11 mouse cellular contexts compared by ENCODE assay signal in the genomic region with DNA sequence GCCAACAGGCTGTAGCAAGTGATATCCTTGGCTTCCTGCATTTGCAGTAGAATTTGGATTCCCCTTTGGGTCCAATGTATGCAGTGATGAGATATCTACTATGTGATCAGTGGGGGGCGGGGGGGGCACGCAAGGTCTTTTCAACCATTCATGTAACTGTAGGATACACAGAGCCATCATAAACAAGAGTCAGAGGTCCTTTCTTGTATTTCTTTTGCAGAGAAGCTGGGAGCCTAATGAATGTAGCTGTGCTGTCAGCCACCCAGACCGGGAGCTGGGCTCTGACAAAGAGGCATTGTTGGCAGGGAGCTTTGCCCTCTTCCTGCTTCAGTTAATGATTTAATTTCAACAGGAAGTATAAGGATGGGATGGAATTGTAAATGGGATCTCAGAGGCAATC. TPM values are rescaled to one million over a fixed set of nuclear protein-coding genes. Genes with fewer than 3 reads are reported as not detected.
DNase-seq lines count a peak whose midpoint lies in the region; ATAC-seq and TF ChIP-seq lines count a peak whose summit lies in the region.
"Had no signal": no experiment of that assay in that cellular context is flagged by ENCODE, and none has a peak within 500 bp of the region (broad histone marks: within the 10 kb centered on the region; RNA-seq: fewer than 3 reads in every experiment).

No protein-coding gene starts in this region.

- H3K27me3 ChIP-seq in kidney, embryonic 16.5 days (ENCODE audit: insufficient read depth, low read length): no peaks in the 10 kb centered on the region
- H3K27me3 ChIP-seq in forebrain, embryonic 12.5 days: no peaks in the 10 kb centered on the region
- H3K27me3 ChIP-seq in limb, embryonic 10.5 days (ENCODE audit: low read depth, poor library complexity, severe bottlenecking): no peaks in the 10 kb centered on the region
- H3K27me3 ChIP-seq in neural tube, embryonic 15.5 days (replicated peaks): no peaks in the 10 kb centered on the region
- H3K27me3 ChIP-seq in kidney, adult 2 months (replicated peaks; ENCODE audit: control insufficient read depth, insufficient read depth, low read length): no peaks in the 10 kb centered on the region

- TF ChIP-seq CTCF in kidney, adult 2 months (conservative IDR thresholded peaks at IDR 0.05; ENCODE audit: insufficient read depth, insufficient read length, low read depth, low read length): no peak

- WGBS in kidney, embryonic 16.5 days: 38% methylated on average over 3 of the region's 3 CpGs
- WGBS in forebrain, embryonic 12.5 days: 17% methylated on average over 3 of the region's 3 CpGs
- 80% methylated on average over 3 of the region's 3 CpGs for WGBS in limb, embryonic 10.5 days
- 19% methylated on average over 3 of the region's 3 CpGs for WGBS in neural tube, embryonic 15.5 days
- WGBS in kidney, adult 2 months: 48% methylated on average over 3 of the region's 3 CpGs

- H3K9ac ChIP-seq in kidney, embryonic 16.5 days (replicated peaks; ENCODE audit: low read length): no peak overlapping the region
- H3K9ac ChIP-seq in forebrain, embryonic 12.5 days: no peak overlapping the region
- no peak overlapping the region for H3K9ac ChIP-seq in neural tube, embryonic 15.5 days (replicated peaks)
- H3K9ac ChIP-seq: liver, embryonic 14.5 days had no signal

- no peaks in the 10 kb centered on the region for H3K36me3 ChIP-seq in kidney, embryonic 16.5 days (ENCODE audit: insufficient read depth, low read length)
- no peaks in the 10 kb centered on the region for H3K36me3 ChIP-seq in forebrain, embryonic 12.5 days (replicated peaks)
- no peaks in the 10 kb centered on the region for H3K36me3 ChIP-seq in limb, embryonic 10.5 days
- H3K36me3 ChIP-seq in neural tube, embryonic 15.5 days: no peaks in the 10 kb centered on the region
- H3K36me3 ChIP-seq in kidney, adult 2 months (ENCODE audit: control insufficient read depth, insufficient read depth, low read length): no peaks in the 10 kb centered on the region

- intact Hi-C loops in gastrocnemius, postnatal 14 days (cut with DNase I; ENCODE audit: low total_unique reads): no loop called here

- H3K4me2 ChIP-seq in kidney, embryonic 16.5 days (replicated peaks; ENCODE audit: low read depth, low read length): no peak overlapping the region
- H3K4me2 ChIP-seq in forebrain, embryonic 12.5 days: 0 out of 2 replicates have a peak overlapping the region, but pooled peaks have one; percentile 1
- H3K4me2 ChIP-seq in neural tube, embryonic 15.5 days: no peak overlapping the region

- no peak for ATAC-seq in kidney, embryonic 16.5 days (ENCODE audit: low FRiP score, low TSS enrichment)
- peak; percentile 47; the same call in 1 of the 2 replicates for ATAC-seq in forebrain, embryonic 12.5 days (ENCODE audit: low FRiP score)
- ATAC-seq in neural tube, embryonic 15.5 days (ENCODE audit: low FRiP score): no peak

- no peaks in the 10 kb centered on the region for H3K9me3 ChIP-seq in kidney, embryonic 16.5 days (ENCODE audit: low read length)
- H3K9me3 ChIP-seq in forebrain, embryonic 12.5 days: no peaks in the 10 kb centered on the region
- H3K9me3 ChIP-seq in limb, embryonic 10.5 days (replicated peaks): no peaks in the 10 kb centered on the region
- no peaks in the 10 kb centered on the region for H3K9me3 ChIP-seq in neural tube, embryonic 15.5 days (replicated peaks)

- peak overlapping the region; percentile 68 for H3K27ac ChIP-seq in kidney, embryonic 16.5 days (ENCODE audit: low read length)
- H3K27ac ChIP-seq in forebrain, embryonic 12.5 days: peak overlapping the region; percentile 54; the same call in 1 of the 2 replicates
- peak overlapping the region; percentile 14; the same call in 1 of the 2 replicates for H3K27ac ChIP-seq in limb, embryonic 10.5 days
- H3K27ac ChIP-seq in neural tube, embryonic 15.5 days (replicated peaks): peak overlapping the region; percentile 46
- H3K27ac ChIP-seq in kidney, adult 2 months (ENCODE audit: insufficient read depth, low read depth, low read length): no peak overlapping the region
- H3K27ac ChIP-seq: liver, embryonic 14.5 days had no signal

- TF ChIP-seq POLR2A in kidney, adult 2 months (IDR thresholded peaks at IDR 0.05; ENCODE audit: low read depth, low read length): no peak

- H3K4me3 ChIP-seq in kidney, embryonic 16.5 days (ENCODE audit: low read length): no peak overlapping the region
- H3K4me3 ChIP-seq in forebrain, embryonic 12.5 days (replicated peaks): no peak overlapping the region
- no peak overlapping the region for H3K4me3 ChIP-seq in limb, embryonic 10.5 days
- no peak overlapping the region for H3K4me3 ChIP-seq in neural tube, embryonic 15.5 days (replicated peaks)
- no peak overlapping the region for H3K4me3 ChIP-seq in kidney, adult 2 months (ENCODE audit: insufficient read depth, low read depth, low read length)

- H3K4me1 ChIP-seq in kidney, embryonic 16.5 days (ENCODE audit: insufficient read depth, low read length): no peaks in the 10 kb centered on the region
- H3K4me1 ChIP-seq in forebrain, embryonic 12.5 days: peaks cover 18% of the 10 kb centered on the region
- peaks cover 10% of the 10 kb centered on the region for H3K4me1 ChIP-seq in limb, embryonic 10.5 days
- peaks cover 5% of the 10 kb centered on the region; the same call in 1 of the 2 replicates for H3K4me1 ChIP-seq in neural tube, embryonic 15.5 days
- H3K4me1 ChIP-seq in kidney, adult 2 months (ENCODE audit: control insufficient read depth, insufficient read depth, low read length): 0 out of 2 replicates have a peak, but pooled peaks cover 2% of the 10 kb centered on the region

- DNase-seq in kidney, adult 9 months: no peak
- no peak for DNase-seq in limb, embryonic 10.5 days (ENCODE audit: low spot score)
- no peak for DNase-seq in adipocyte (ENCODE audit: low spot score)
- no peak for DNase-seq in gastrocnemius, postnatal 14 days
- no peak for DNase-seq in kidney, adult 2 months
- DNase-seq: cerebellum, adult 11-12 months; kidney, postnatal 14 days had no signal

RNA-seq across cellular contexts. Expression of a gene that starts 52.7 kb away (rescaled TPM):
- 18.2 and 24.4 TPM in 2 replicates for polyA plus RNA-seq in kidney, embryonic 16.5 days (2015; fragmentation: Nextera tagmentation; extraction: Ambion mirVana)
- 56.0 and 57.9 TPM in 2 replicates for polyA plus RNA-seq in forebrain, embryonic 12.5 days (2016; fragmentation: Nextera tagmentation; extraction: Ambion mirVana)
- 30.7 and 37.3 TPM in 2 replicates for polyA plus RNA-seq in limb, embryonic 10.5 days (2016; fragmentation: Nextera tagmentation; extraction: Ambion mirVana)
- 34.6 and 38.2 TPM in 2 replicates for polyA plus RNA-seq in neural tube, embryonic 15.5 days (2015; fragmentation: Nextera tagmentation; extraction: Ambion mirVana)
- 10 to 100 TPM; 13.8 to 14.0 TPM for total RNA-seq in gastrocnemius, postnatal 14 days (2021)
- polyA plus RNA-seq in kidney, adult 2 months (2012; rRNA removed): 3.7 and 5.2 TPM in 2 replicates
